Mouse (Mus musculus) adrenal gland, adult 8-10 months (tissue): Measurements from ENCODE around the gene Rln1. TPM values are rescaled to one million over a fixed set of nuclear protein-coding genes. Genes with fewer than 3 reads are reported as not detected.

Experiments
- DNase-seq: peaks from one replicate; pipeline ENCODE4 v3.0.0; 2022
- total RNA-seq, 4 experiments: library from RNA; stranded (reverse); gene quantifications; 2 replicates each; pipeline ENCODE4 v1.2.4; 2022

Rln1 gene
- total RNA-seq, 4 experiments from 2014 or later: not detected

DNA sequence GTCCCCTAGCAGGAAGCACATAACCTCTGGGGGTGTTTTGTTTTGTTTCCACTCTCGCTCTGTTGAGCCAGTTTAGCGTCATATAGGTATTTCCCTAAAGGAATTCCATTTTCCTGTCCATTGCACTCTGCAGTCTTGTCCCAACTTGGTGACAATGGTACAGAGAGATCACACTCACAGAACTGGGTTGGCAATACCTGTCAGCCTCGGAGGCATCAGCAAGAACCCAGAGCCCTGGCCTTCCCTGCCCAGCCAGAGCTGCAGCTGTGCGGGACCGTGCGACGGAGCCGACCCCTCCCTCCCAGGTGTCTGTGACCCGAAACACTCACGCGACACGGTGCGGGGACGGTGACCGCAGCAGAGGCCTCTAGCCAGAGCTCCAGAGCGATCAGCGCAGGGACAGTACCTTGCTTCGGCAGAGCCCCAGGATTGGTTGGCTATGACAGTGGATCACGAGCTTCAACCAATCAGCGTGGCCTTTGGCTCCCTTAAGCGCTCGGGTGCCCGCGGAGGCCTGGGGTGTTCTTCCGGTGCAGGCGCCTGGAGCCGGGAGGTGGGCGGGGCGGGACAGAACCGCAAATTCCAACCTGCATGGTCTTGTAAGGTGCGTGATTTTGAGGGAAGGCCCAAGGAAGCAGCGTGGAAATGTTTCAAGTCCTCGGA is 27.1 kb upstream of the Rln1 start:
- DNase-seq: peak; percentile 92

DNA sequence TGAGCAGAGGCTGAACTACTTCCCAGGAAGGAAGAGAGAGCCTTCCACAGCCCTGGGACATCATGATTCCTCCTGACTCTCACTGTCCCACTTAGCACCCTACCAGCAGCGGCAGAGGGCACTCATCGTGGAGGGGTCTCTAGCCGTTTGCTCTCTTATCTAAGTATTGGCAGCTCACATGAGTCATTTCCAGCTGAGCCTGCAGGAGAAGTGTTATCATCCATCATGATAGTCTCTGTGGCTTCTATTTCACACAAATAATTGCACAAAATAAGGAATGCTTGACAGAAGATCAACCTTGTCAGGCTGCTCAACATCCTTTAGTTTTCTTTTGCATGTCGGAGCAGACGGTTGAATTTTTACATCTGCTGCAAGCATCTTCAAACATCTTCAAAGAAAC is 25.8 kb upstream of the Rln1 start:
- DNase-seq: no peak

DNA sequence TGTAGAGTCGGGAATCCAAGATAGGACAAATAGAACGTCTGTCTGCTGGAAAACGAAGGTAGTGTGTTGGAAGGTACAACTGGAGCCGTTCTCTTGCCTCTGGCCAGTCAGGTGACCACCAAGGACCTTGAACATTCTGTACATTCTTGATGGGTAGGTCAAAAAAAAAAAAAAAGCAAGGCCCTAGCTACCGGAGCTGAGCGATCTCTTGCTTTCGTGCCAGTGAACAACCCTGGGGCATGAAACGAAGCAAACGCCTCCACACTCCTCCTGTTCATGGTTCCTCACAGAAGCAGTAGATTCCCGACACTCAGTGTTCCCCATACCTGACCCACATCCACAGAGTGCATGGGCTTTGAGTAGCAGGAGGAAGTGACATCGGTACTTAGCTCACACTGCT is 21.8 kb upstream of the Rln1 start:
- DNase-seq: no peak

DNA sequence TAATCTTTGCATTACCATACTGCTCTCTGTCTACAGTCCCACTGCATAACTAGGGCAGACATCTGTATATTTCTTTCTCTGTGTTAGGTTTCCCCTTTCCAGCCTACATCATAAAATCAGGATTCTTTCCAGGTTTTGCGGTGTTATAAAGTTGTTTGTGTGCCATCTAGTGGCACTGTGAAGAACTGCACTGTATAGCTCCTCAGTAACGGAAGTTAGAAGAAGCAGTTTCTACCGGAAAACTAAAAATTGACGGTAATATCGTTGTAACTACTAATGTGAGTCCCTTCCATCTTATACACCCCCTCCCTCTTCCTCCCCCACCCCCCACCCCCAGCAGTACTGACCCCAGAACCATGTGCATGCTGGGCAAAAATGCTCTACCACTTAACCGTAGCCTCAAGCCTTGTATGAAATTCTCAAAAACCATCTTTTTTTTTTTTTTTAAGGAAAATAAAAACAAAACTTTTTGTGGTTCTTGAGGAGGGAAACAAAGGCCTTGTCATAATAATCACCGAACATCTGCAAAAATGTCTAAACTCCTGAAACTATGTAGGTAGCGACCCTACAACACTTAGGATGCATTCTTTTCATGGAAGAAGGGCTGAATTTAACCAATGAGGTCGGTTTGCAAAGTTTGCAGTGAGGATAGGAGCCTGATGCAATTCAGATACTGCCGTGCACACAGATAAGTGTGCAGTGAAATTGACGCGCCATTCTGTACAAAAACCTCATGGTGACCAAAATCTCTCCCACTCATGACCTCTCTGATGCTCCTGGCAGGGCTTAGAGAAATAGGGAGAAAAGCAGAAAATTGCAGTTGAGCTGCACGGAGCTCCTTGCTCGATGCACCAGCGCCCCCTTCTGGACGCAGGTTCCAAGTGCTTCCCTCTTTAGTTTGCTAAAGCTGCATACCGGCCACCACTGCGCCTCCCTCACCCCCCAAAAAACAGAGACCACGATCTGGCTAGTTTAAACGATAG is 20.7 kb upstream of the Rln1 start:
- DNase-seq: peak; percentile 66

DNA sequence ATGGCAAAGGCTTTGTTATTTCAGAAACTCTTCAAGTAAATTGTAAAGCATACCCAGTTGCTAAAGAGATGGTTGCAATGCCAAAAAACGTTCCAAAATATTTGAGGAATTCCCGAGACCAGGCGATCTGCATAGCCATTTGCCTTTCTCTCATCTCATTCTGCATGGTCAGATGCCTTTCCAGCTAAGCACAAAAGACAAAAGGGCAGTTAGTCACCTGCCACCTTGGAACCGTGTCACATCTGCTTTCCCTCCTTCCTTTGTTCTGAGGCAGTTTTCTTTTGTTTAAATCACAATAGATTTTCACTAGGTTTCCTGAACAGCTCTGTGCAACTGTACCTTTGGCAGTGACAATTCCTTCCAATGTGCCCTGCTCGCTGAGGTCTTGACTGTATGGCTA is 16.5 kb upstream of the Rln1 start:
- DNase-seq: no peak

GRCm38 (mm10) chr19:29345636-29346035 is 11.2 kb upstream of the Rln1 start:
- DNase-seq: no peak

- no peak for DNase-seq
Measured at GRCm38 (mm10) chr19:29344868-29345267, 10.4 kb upstream of the Rln1 start.

- DNase-seq: no peak
Measured at GRCm38 (mm10) chr19:29342281-29342680, 7.8 kb upstream of the Rln1 start.

- DNase-seq: no peak
Measured at GRCm38 (mm10) chr19:29341029-29341428, 6.6 kb upstream of the Rln1 start.

- no peak for DNase-seq
Measured at GRCm38 (mm10) chr19:29336624-29337023, 2.2 kb upstream of the Rln1 start.

DNA sequence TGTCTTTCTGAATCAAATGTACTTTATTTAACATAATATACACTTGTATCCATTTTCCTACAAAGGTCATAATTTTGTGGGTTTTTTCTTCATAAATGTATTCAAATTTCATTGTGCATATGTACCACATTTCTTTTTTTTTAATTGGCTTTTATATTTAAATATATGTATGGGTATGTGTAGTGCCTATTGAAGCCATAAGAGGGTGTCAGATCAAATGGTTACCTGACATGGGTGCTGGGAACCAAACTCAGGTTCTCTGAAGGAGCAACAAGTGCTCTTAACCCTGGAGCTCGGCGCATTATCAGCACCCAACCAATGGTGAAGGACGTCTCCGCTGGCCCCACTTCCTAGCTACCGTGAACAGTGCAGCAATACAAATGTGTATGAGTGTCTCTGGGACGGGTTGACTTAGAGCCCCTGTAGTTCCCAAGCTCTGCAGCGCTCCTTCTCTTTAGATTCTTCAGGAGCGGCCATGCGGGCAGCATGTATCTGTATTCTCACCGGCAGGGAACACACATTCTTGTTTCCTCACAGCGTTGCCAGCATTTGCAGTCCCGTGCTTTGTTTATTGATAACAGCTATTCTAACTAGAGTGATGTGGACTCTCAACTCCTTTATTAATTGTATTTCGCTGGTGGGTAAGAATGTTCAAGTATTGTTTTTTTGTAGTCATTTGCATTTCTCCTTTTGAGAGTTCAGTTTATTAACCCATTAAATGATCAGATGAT is 7.5 kb downstream of the Rln1 start:
- DNase-seq: no peak

- DNase-seq: no peak
Measured at GRCm38 (mm10) chr19:29326396-29326795, 8.1 kb downstream of the Rln1 start.

- DNase-seq: no peak
Measured at GRCm38 (mm10) chr19:29325852-29326180, 8.7 kb downstream of the Rln1 start.

DNA sequence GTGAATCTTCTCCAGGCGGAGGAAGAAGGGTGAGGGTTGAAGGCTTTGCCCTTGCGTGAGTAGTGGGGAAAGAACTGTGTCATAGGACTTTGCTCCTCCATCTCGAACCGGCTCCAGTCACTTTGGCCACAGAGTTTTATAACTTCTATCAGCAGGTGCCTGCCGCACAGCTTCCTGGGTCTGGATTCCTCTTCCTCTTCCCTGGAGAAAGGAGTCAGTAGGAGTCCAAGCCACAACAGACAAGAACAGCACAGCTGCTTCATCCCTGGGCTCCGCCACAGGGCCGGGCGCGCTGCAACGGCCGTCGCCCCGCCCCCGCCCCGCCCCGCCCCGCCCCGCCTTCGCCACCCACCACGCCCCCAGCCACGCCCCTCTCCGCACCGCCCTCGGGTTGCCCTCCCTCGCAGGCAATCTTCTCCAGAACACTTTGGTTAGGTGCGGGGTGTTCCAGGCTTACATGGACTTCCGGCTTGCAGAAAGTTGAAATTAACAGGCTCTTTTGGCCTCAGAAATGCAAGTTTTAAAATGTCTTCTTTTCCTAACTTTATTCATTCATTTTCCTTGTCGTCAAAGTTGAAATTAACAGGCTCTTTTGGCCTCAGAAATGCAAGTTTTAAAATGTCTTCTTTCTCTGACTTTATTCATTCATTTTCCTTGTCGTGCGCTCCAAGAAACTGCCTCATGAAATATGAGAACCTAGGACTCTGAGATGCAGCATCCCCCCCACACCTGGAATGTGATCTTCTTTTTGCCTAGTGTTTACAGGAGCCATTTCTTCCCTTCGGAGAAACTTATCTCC is 9.2 kb downstream of the Rln1 start, which contains the start of gene Insl6:
Insl6 (minus strand) TSS at position 304 of the 799 bp plus-strand sequence.
- peak; percentile 30 for DNase-seq

- DNase-seq: no peak
Measured at GRCm38 (mm10) chr19:29323416-29324049, 10.9 kb downstream of the Rln1 start.

DNA sequence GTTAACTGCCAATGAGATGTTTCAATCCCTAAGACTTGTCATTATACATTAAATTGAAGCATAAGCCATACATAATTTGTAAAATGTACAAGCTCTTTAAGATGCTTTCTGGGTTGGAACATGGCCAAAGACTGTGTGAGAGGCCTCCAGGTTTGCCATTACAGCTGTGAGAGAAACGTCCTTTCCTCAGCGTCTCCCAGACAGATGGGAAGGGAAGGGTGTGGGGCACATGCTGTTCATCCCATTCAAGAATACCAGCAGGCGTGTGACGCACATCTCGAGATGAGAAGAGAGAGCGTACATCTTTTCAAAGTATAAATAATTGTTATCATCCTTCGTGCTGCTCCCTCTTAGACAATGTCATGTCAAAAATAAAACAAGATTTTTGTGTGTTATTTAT is 21.8 kb downstream of the Rln1 start:
- no peak for DNase-seq

DNA sequence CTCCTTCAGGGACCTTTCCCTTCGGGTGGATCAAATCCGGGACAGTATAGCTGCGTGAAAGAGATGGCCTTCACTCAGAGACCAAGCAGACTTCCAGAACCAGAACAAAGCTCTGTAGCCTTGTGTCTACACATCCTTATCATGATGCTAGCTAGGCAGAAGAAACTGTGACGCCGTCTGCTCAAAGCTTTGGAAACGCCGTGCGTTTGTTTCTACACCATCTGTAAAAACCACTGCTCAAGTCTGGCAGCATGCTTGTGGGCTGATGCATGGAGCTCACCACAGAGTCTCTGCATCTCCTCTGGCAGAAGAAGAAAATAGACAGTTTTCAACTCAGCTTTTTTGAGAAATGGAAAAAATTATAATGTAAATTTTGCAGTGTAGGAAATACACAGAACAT is 22.7 kb downstream of the Rln1 start:
- no peak for DNase-seq

DNA sequence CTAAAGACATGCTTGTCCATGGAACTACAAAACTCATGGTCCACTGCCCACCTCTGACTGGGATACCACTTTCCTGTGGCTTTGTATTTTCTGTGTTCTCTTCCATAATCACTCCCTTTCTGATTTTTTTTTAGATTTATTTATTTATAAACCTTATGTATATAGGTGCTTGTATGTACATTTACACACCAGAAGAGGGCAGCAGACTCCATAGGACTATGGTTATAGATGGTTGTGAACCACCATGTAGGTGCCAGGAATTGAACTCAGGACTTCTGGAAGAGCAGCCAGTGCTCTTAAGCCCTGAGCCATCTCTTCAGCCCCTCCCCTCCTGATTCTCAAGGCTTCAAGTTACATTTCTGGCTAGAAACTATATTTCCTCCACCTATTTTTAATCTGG is 25.6 kb downstream of the Rln1 start:
- DNase-seq: no peak

- DNase-seq: no peak
Measured at GRCm38 (mm10) chr19:29302119-29302518, 32.4 kb downstream of the Rln1 start.

GRCm38 (mm10) chr19:29300919-29301318 is 33.6 kb downstream of the Rln1 start:
- no peak for DNase-seq

DNA sequence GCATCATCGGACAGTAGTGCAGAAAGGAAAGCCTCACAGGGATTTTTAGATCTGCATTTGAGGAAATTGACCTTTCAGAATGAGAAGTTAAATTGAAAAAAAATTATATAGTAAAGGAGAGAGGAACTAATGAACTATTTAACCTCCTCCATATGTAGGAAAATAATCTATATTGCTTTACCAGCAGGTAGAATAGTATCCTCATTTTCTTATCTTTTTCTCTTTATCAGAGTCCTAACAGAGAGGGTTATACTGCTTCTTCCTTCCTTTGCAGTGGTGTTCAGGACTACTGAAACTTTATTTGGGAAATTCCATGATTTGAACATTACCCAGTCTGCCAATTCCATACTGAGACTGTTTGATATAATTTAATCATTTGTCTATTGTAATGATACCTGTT is 37.1 kb downstream of the Rln1 start:
- DNase-seq: no peak

DNA sequence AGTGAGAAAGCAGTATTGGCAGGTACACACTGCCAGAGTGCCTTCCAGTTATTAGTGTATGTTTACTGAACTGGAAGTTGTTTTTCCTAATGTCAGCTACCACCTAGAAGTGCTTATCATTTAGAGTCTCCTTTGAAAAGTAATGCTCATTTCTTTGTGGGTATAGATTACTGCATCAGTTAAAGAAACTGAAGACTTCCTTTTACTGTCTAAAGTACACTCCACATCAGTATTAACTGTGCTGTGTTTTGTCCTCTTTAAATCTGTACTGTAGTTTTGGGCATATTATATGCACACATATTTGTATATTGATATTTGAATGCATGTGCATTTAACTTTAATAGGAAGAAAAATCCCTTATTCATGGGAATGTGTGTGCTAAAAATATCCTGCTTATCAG is 38.3 kb downstream of the Rln1 start:
- DNase-seq: no peak
